Mouse (Mus musculus): ENCODE measurements around the gene Gaa.
A peak's percentile ranks its signal among the peaks of the same experiment; 100 is the strongest.
"Not testable (repeated sequence)": the region's sequence is repeated elsewhere in the genome, so short reads cannot be mapped to it uniquely, and the experiment has no call there.

The Gaa gene

GRCm38 (mm10) chr11:119252854-119253541 lies 14.7 kb upstream of the Gaa start:
- no peak for DNase-seq (ENCODE audit: low read depth, low spot score)

GRCm38 (mm10) chr11:119256557-119256956 lies 11.1 kb upstream of the Gaa start:
- DNase-seq (ENCODE audit: low read depth, low spot score) = not testable (repeated sequence)

GRCm38 (mm10) chr11:119258216-119258571 lies 9.5 kb upstream of the Gaa start:
- no peak for DNase-seq (ENCODE audit: low read depth, low spot score)

GRCm38 (mm10) chr11:119258572-119259322 lies 8.9 kb upstream of the Gaa start:
- no peak for DNase-seq (ENCODE audit: low read depth, low spot score)

- no peak for DNase-seq (ENCODE audit: low read depth, low spot score)
These were observed 7.7 kb upstream of the Gaa start for GRCm38 (mm10) chr11:119259977-119260376.

GRCm38 (mm10) chr11:119264413-119264812 lies 3.3 kb upstream of the Gaa start:
- no peak for DNase-seq (ENCODE audit: low read depth, low spot score)

GRCm38 (mm10) chr11:119265811-119266210 lies 1.9 kb upstream of the Gaa start:
- DNase-seq (ENCODE audit: low read depth, low spot score) = no peak

DNA sequence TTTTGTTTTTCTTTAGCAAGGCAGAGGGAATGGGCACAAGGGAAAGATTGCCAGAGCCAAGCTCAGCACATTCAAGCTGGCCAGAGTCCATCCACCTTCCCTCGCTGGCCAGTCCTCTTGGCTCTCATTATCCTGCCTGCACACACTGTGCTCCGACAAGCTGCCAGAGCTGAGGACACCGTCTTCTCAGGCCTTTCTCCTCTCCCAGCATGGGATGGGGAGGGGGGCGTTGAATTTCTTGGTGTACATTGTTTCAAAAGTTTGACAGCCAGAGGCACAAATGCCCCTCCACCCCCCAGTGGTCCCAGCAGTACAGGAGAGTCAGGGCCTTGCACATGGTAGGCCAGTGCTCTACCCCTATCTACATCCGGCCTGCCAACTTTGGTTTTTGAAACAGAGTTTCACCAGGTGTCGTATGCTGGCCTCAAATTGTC lies 429 bp upstream of the Gaa start:
- no peak for DNase-seq (ENCODE audit: low read depth, low spot score)

- DNase-seq (ENCODE audit: low read depth, low spot score) = no peak
These were observed 989 bp downstream of the Gaa start for GRCm38 (mm10) chr11:119268557-119269195.

DNA sequence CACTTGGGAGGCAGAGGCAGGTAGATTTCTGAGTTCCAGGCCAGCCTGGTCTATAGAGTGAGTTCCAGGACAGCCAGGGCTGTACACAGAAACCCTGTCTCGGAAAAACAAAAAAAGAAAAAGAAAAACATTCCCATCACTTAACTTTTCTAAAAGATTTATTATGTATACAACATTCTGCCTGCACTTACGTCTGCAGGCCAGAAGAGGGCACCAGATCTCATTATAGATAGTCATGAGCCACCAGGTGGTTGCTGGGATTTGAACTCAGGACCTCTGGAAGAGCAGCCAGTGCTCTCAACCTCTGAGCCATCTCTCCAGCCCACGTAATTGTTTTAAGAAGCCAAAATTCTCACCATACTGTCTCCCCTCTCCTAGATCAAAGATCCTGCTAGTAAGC lies 4.8 kb downstream of the Gaa start:
- DNase-seq (ENCODE audit: low read depth, low spot score) = not testable (repeated sequence)

GRCm38 (mm10) chr11:119273186-119273930 lies 5.7 kb downstream of the Gaa start:
- no peak for DNase-seq (ENCODE audit: low read depth, low spot score)

DNA sequence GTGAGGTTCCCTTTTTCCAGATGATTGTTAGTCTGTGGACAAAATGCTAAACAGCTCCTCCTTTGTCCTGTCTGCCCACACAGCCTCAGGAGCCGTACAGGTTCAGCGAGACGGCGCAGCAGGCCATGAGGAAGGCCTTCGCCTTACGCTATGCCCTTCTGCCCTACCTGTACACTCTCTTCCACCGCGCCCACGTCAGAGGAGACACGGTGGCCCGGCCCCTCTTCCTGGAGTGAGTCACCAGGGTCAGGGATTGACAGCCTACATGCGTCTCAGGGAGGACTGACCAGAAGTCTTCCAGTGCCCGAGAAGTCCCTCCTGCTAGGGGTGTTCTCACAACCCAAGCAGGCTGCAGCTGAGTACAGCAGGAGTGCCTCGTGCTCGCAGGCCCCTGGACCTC lies 13.3 kb downstream of the Gaa start:
- no peak for DNase-seq (ENCODE audit: low read depth, low spot score)

GRCm38 (mm10) chr11:119285791-119286527 lies 18.3 kb downstream of the Gaa start:
- no peak for DNase-seq (ENCODE audit: low read depth, low spot score)

DNA sequence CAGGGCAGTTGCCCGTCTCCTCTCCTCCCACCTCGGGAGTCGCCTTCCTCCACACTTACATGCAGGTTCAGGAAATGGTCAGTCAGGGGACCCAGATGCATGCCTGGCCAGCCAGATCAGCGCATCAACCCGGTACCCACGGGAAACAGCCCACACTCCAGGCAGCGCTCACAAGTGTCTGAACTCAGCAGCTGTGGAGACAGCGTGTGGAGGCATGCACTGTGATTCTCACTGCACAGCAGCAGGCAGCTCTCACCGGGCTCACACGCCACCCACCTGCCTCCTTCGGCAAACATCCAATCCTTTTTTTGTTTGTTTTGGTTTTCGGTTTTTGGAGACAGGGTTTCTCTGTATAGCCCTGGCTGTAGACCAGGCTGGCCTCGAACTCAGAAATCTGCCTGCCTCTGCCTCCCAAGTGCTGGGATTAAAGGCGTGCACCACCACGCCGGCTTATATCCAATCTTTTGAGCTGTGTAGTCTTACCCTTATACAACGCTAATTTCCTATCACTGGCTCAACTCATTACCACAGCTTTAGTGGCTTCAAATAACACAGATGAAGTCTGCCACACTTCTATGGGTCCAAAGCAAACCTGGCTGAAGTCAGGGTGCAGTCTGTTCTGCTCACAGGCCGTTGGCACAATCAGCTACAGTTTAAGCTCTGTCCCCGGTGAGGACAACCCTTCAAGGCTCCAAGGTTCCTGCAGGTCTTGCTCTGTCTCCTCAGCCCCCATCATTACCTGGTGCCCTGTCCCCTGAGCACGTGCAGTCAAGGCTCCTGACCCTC lies 19.7 kb downstream of the Gaa start:
- no peak for DNase-seq (ENCODE audit: low read depth, low spot score)

DNA sequence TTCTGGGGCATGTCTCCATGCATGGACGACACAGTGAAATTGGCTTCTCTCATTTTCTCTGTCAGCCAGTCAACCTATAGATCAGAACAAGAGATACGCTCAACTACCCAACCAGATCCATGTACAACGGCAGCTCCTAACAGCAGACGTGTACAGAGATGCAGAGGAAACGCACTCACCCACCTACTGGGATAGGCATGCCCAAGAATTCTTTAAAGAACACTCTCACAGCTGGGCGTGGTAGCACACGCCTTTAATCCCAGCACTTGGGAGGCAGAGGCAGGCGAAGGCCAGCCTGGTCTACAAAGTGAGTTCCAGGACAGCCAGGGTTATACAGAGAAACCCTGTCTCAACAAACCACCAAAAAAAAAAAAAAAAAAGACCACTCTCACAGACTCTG lies 25.2 kb downstream of the Gaa start:
- DNase-seq (ENCODE audit: low read depth, low spot score) = not testable (repeated sequence)

DNA sequence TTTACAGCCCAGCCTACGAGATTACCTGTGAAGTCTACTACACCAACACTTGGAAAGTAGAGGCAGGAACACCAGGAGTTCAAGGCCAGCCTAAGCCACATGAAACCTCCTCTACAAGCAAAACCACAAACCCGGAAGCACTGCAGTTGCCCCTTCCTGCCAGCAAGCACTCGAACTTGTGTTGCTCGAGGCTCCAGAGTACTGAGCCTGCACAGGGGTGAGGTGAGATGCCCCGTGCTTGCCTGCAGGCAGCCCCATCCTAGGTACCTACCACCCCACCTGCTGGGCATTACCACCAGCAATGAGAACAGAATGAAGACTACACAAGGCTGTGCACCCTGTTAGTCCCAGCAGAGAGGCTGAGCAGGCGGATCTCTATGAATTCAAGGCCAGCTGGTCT lies 30.3 kb downstream of the Gaa start:
- DNase-seq (ENCODE audit: low read depth, low spot score) = no peak

- DNase-seq (ENCODE audit: low read depth, low spot score) = no peak
These were observed 31.2 kb downstream of the Gaa start for GRCm38 (mm10) chr11:119298917-119299316.

GRCm38 (mm10) chr11:119299391-119300245 lies 31.9 kb downstream of the Gaa start, which contains the start of gene Eif4a3:
Gene Eif4a3 (minus strand): TSS chr11:119300089.
- peak; percentile 99 for DNase-seq (ENCODE audit: low read depth, low spot score)

- no peak for DNase-seq (ENCODE audit: low read depth, low spot score)
These were observed 32.7 kb downstream of the Gaa start for GRCm38 (mm10) chr11:119300246-119300935.

All from WW6 (cell line).